ENCODE assay signal across 24 mouse cellular contexts in genomic region chr2:5284351-5284750, GRCm38 (mm10).
DNase-seq lines count a peak whose midpoint lies in the region; ATAC-seq and TF ChIP-seq lines count a peak whose summit lies in the region.
"Had no signal": no experiment of that assay in that cellular context is flagged by ENCODE, and none has a peak within 500 bp of the region (broad histone marks: within the 10 kb centered on the region; RNA-seq: fewer than 3 reads in every experiment).

No protein-coding gene starts in this region.

- in situ Hi-C loops in ES-E14 (cut with MboI; ENCODE audit: low sequenced_read_pairs in 2 of 2, unreplicated experiment in 2 of 2), result no loop called here

- no peak overlapping the region for H3K9ac ChIP-seq in ES-E14 (ENCODE audit: insufficient read depth, low read depth, low read length, poor library complexity, severe bottlenecking)
- H3K9ac ChIP-seq: embryonic facial prominence, embryonic 13.5 days; embryonic facial prominence, embryonic 15.5 days; forebrain, embryonic 12.5 days had no signal

- peaks cover 0 to 3% of the 10 kb centered on the region in 2 experiments; a peak in 1 of 4 replicates for H3K4me1 ChIP-seq in ES-E14 (ENCODE audit: control insufficient read depth in 2 of 2, insufficient read depth in 2 of 2, low read length in 2 of 2, poor library complexity in 1 of 2)
- H3K4me1 ChIP-seq: forebrain, embryonic 10.5 days; forebrain, embryonic 12.5 days had no signal

- no peak overlapping the region for H3K4me3 ChIP-seq in ES-E14 (ENCODE audit: insufficient read depth in 1 of 2, low read depth in 1 of 2, low read length in 2 of 2, poor library complexity in 1 of 2, severe bottlenecking in 1 of 2)
- H3K4me3 ChIP-seq: embryonic facial prominence, embryonic 13.5 days; embryonic facial prominence, embryonic 15.5 days; erythroblast, embryonic 14.5 days; forebrain, embryonic 10.5 days; forebrain, embryonic 12.5 days had no signal

- no peaks in the 10 kb centered on the region for H3K9me3 ChIP-seq in ES-E14 (ENCODE audit: control insufficient read depth, insufficient read depth, low read depth, low read length)
- H3K9me3 ChIP-seq: embryonic facial prominence, embryonic 13.5 days; embryonic facial prominence, embryonic 15.5 days; forebrain, embryonic 10.5 days; forebrain, embryonic 12.5 days had no signal

- peak; percentile 76 for DNase-seq in ES-CJ7 (ENCODE audit: low read depth, low spot score)
- DNase-seq in ES-E14 (ENCODE audit: low read depth, low spot score), result peak; percentile 33
- peak; percentile 50 for DNase-seq in R1 (ENCODE audit: low read depth, low spot score)
- DNase-seq in spleen, adult 18-20 months, result no peak
- DNase-seq in cerebellum, postnatal 36 days, result no peak
- DNase-seq: adrenal gland, adult 8-10 months; adrenal gland, postnatal 14 days; adrenal gland, postnatal 36 days; cerebellum, adult 11-12 months; cerebellum, adult 2 months; cerebellum, adult 9-10 months; cerebellum, postnatal 10 days; cerebellum, postnatal 25 days; embryo, embryonic 11 days had no signal

- no peak overlapping the region for H3K27ac ChIP-seq in ES-E14 (ENCODE audit: insufficient read depth, low read depth, low read length, poor library complexity, severe bottlenecking)
- H3K27ac ChIP-seq: embryonic facial prominence, embryonic 13.5 days; embryonic facial prominence, embryonic 15.5 days; forebrain, embryonic 10.5 days; forebrain, embryonic 12.5 days had no signal

- H3K36me3 ChIP-seq in ES-E14 (ENCODE audit: control insufficient read depth, insufficient read depth, low read length, poor library complexity, severe bottlenecking), result no peaks in the 10 kb centered on the region
- H3K36me3 ChIP-seq: embryonic facial prominence, embryonic 13.5 days; embryonic facial prominence, embryonic 15.5 days; forebrain, embryonic 10.5 days; forebrain, embryonic 12.5 days had no signal

- ATAC-seq in megakaryocyte-erythroid progenitor cell, adult 5-6 weeks (replicated peaks; ENCODE audit: low FRiP score, low TSS enrichment, poor library complexity, severe bottlenecking), result no peak
- ATAC-seq: activated CD4-positive, CD25-positive, alpha-beta regulatory T cell, adult 4 months; forebrain, embryonic 14.5 days; forebrain, embryonic 16.5 days; Patski had no signal

TF ChIP-seq in ES-E14, 5 proteins besides CTCF, POLR2A, EP300 and RAD21:
- TF ChIP-seq HCFC1 (IDR thresholded peaks at IDR 0.05; ENCODE audit: borderline replicate concordance, insufficient read depth, low read length) (no peak), ZNF384 (IDR thresholded peaks at IDR 0.05; ENCODE audit: low read depth, low read length) (peak; percentile 45; the same call in 1 of the 2 replicates)
TF ChIP-seq in ES-E14: peak in this region for 1.

Comparison
In these comparisons a context has a peak if more than half of its experiments do, and no peak if none do; other contexts are left out.
1. DNase-seq: peak in ES-CJ7 (single experiment), ES-E14 (single experiment) and R1 (single experiment); none in spleen, adult 18-20 months (0 of 2) and cerebellum, postnatal 36 days (0 of 2).